Mouse (Mus musculus) megakaryocyte, embryonic 14.5 days (primary cell): ENCODE data around the gene Gm10273. TPM values are rescaled to one million over a fixed set of nuclear protein-coding genes. Genes with fewer than 3 reads are reported as not detected.

Experiments used
- H3K27me3 ChIP-seq: replicated peaks from 2 replicates; pipeline ENCODE3; 2012; ENCODE audit warnings: inconsistent platforms
- H3K36me3 ChIP-seq: replicated peaks from 2 replicates; pipeline ENCODE3; 2012; ENCODE audit warnings: low read length, inconsistent platforms, mixed read lengths
- H3K4me1 ChIP-seq: 2 replicates; pipeline ENCODE4 v1.6.1; 2012; ENCODE audit warnings: inconsistent platforms
- H3K4me3 ChIP-seq: replicated peaks from 2 replicates; pipeline ENCODE3; 2012; ENCODE audit warnings: moderate library complexity, mild to moderate bottlenecking, inconsistent platforms
- H3K9me3 ChIP-seq: 2 replicates; pipeline ENCODE4 v1.6.1; 2012; ENCODE audit warnings: inconsistent platforms
- FLI1 ChIP-seq: IDR thresholded peaks from 2 replicates; pipeline ENCODE4 v1.6.1; 2012; ENCODE audit warnings: low read length, inconsistent platforms, mixed read lengths
- GATA1 ChIP-seq: IDR thresholded peaks from 3 replicates; pipeline ENCODE4 v1.6.1; 2012; ENCODE audit warnings: mixed read lengths, low read length, inconsistent platforms, borderline replicate concordance
- polyA plus RNA-seq: library from polyadenylated mRNA; stranded (reverse); fragments of >175 nt; gene quantifications from 2 replicates; pipeline ENCODE4 v1.2.3, GENCODE M21; 2012; ENCODE audit warnings: low replicate concordance; ENCODE audit not compliant: insufficient read depth

Gm10273 gene
- polyA plus RNA-seq, 1 experiment = 0.54 TPM

DNA sequence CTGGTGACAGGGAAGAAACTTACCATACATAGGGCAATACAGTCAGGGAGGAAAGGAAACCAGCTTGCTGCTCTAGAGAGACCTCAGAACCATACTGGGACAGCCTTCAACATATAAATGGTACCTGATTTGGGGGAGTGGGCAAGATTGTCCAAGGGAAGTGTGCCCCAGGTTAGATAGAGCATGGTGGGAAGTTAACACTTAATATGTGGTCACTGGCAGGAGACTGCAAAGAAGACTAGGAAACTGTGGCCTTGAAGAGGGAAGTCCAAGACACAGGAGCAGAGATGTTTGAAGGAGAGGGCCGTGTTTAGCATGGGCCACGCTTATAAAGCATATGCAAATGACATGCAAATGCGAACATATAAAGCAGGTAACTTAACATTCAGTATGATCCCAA is 48.7 kb downstream of the Gm10273 start:
- no peaks in the 10 kb centered on the region for H3K9me3 ChIP-seq
- H3K4me3 ChIP-seq = no peak overlapping the region
- no peaks in the 10 kb centered on the region for H3K27me3 ChIP-seq
- TF ChIP-seq FLI1 = no peak
- no peak for TF ChIP-seq GATA1
- peaks cover 86% of the 10 kb centered on the region for H3K4me1 ChIP-seq
- H3K36me3 ChIP-seq = peaks cover 42% of the 10 kb centered on the region

- TF ChIP-seq FLI1 (no peak), GATA1 (no peak)
- Histone ChIP-seq H3K4me1 (peaks cover 86% of the 10 kb centered on the region), H3K36me3 (peaks cover 46% of the 10 kb centered on the region), H3K27me3 (no peaks in the 10 kb centered on the region), H3K9me3 (no peaks in the 10 kb centered on the region), H3K4me3 (no peak overlapping the region)
Observed at GRCm38 (mm10) chr10:59444635-59445034, 49.2 kb downstream of the Gm10273 start.

Other genes starting within 250 kb of the Gm10273 start
- not detected in 2 replicates for gene Sept10, start 173.8 kb upstream of the Gm10273 start, polyA plus RNA-seq
- gene Sowahc, start 173.7 kb upstream of the Gm10273 start, polyA plus RNA-seq = 0.27 TPM in 1 of 2 replicates, not detected in the other
- 3.7 and 10.7 TPM in 2 replicates for gene P4ha1, start 72.3 kb upstream of the Gm10273 start, polyA plus RNA-seq
- gene Pla2g12b, start 8.0 kb downstream of the Gm10273 start, polyA plus RNA-seq = not detected in 2 replicates
- gene Oit3, start 46.1 kb downstream of the Gm10273 start, polyA plus RNA-seq = 1.3 TPM in 1 of 2 replicates, not detected in the other
- not detected in 2 replicates for gene Gm10322, start 220.4 kb downstream of the Gm10273 start, polyA plus RNA-seq
- 36.5 and 38.7 TPM in 2 replicates for gene Mcu, start 221.1 kb downstream of the Gm10273 start, polyA plus RNA-seq